Mouse (Mus musculus) urinary bladder, adult 2 months (tissue): Measurements from ENCODE around the gene Dnal4. TPM values are rescaled to one million over a fixed set of nuclear protein-coding genes. Genes with fewer than 3 reads are reported as not detected.

Source experiments
- DNase-seq: peaks from one replicate; pipeline ENCODE4 v3.0.0; 2022; ENCODE audit warnings: low spot score
- polyA plus RNA-seq: library from polyadenylated mRNA; depleted of rRNA; stranded (reverse); fragments of >200 nt; gene quantifications from 2 replicates; pipeline ENCODE4 v1.2.3, GENCODE M21; 2012

Gene Dnal4
- polyA plus RNA-seq, 1 experiment, result 45.8 TPM

DNA sequence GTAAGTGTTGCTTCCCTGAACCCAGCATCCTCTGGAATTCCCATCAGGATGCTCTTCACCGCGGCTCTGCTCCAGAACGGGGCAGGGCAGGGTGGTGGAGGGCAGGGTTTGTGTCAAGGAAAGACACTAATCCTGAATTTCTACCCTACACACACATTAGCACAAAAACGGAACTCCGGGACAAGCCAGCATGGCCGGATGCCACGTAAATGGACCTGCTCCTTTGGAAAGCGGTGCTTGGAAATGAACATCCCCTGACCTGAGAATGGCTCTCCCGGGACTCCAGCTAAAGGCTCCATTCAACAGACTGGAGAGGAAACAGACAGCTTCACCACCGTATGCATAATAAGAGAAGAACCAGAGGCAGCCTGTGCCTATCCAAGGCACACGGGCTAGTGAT, 23.1 kb upstream of the Dnal4 start:
- no peak for DNase-seq

GRCm38 (mm10) chr15:79798591-79798990, 20.9 kb upstream of the Dnal4 start:
- DNase-seq, result no peak

- DNase-seq, result no peak
Observed at GRCm38 (mm10) chr15:79797680-79798079, 20.0 kb upstream of the Dnal4 start.

DNA sequence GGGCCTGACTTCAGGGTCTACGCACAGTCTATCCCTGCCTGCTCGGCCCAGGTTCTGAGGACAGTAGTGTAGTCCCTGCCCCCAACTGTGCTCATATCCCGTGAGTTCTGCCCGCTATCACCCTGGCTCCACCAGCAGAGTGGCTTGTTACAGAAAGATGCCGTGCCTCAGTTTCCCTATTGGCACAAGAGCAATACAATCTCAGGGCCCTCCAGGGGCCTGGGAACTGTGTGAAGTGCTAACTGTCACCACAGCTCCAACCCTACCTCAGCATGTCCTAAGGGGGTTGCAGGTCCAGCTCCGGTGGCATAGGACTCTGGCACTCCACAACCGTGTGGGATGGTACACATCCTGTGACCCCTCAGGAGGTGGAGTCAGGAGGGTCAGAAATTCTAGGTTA, 19.4 kb upstream of the Dnal4 start:
- no peak for DNase-seq

GRCm38 (mm10) chr15:79796256-79796655, 18.6 kb upstream of the Dnal4 start:
- DNase-seq, result no peak

DNA sequence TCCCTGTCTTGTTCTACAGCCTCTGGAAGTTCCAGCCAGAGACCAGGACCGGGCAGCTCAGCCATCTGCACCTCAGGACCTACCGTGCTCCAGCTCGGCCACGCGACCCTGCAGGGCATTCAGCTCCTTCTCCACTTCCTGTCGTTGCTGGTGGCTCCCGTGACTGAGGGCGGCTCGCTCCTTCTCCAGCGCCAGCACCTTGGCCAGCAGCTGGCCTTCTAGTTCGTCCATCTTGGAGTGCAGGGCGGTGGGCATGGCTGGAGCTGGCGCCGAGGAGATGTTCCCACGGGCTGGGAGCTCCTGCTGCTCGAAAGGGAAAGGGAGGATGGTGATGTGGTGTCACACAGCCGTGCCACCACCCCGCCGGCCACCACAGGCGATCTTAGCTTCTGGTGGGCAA, 16.5 kb upstream of the Dnal4 start:
- DNase-seq, result no peak

- DNase-seq, result no peak
Observed at GRCm38 (mm10) chr15:79793076-79793475, 15.4 kb upstream of the Dnal4 start.

- no peak for DNase-seq
Observed at GRCm38 (mm10) chr15:79792455-79792854, 14.8 kb upstream of the Dnal4 start.

- no peak for DNase-seq
Observed at GRCm38 (mm10) chr15:79791502-79791901, 13.9 kb upstream of the Dnal4 start.

- no peak for DNase-seq
Observed at GRCm38 (mm10) chr15:79790905-79791304, 13.3 kb upstream of the Dnal4 start.

- no peak for DNase-seq
Observed at GRCm38 (mm10) chr15:79790111-79790510, 12.5 kb upstream of the Dnal4 start.

DNA sequence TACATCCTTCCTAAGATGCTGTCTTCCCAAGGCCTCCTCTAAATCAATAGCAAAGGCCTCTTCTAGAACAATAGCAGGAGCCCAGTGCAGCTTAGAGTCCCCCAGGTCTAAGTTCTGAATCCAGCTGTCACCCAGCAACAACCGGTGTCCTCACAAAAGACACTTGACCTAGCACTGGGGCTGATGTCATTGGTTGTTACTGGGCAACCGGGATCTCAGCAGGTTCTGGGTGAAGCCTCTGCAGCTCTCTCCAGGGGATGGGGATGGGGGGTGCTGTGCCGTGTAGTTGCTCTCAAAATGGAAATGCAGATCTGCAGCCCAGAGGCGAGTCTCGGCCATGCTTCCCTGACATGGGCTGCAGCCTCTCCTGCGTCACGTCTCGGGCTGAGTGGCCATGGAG, 10.2 kb upstream of the Dnal4 start:
- no peak for DNase-seq

- DNase-seq, result no peak
Observed at GRCm38 (mm10) chr15:79785056-79785455, 7.4 kb upstream of the Dnal4 start.

DNA sequence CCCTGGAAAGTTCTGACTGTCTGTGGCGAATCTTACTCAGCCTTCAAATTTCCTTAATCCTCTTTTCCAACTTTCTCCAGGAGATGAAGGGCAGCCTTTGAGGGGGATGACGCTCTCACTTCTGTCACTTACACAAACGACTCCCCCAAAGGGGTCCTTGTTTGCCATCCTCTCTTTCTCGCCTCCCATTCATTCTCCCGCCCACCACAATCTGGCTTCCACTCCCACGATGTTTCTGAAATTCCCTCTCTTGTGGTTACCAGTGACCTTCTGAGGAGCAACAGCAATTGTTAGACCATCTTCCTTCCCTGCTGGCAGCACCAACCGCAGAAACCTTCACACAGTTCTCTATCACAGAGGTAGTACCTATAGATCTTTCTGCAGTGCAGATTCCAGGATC, 2.0 kb downstream of the Dnal4 start:
- no peak for DNase-seq

- DNase-seq, result peak; percentile 79
Observed at GRCm38 (mm10) chr15:79774117-79775027, 3.3 kb downstream of the Dnal4 start.

GRCm38 (mm10) chr15:79770629-79771240, 6.9 kb downstream of the Dnal4 start:
- DNase-seq, result no peak

GRCm38 (mm10) chr15:79768302-79768701, 9.3 kb downstream of the Dnal4 start:
- DNase-seq, result no peak

DNA sequence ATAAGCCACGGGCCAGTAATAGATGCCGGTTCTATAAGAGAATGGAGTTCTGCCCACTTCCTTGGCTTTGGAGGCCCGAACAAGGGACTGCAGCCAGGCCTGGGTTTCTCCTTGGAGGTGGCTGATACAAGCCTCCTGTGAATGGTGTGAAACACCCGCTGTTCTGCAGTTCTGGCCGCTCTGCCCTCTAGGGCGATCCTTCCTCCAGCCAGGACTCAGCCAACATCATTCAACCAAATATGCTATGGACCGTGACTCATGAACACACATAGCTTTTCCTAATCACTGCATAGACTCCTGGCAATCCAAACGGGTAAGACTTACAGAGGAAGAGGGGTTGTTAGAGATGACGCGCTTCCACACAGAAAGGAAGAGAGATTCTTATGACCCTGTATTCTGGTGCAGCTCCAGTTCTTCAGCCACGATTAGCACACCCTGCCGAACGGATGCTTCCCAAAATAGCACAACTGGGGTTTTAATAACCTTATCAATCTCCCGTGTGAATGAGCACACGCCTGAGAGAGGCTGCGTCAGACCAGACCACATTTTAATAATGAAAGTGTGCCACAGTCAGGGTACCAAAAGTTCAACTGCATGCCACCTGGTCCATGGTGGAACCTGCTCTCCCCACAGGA, 10.2 kb downstream of the Dnal4 start:
- DNase-seq, result no peak

- no peak for DNase-seq
Observed at GRCm38 (mm10) chr15:79766586-79767071, 11.0 kb downstream of the Dnal4 start.

DNA sequence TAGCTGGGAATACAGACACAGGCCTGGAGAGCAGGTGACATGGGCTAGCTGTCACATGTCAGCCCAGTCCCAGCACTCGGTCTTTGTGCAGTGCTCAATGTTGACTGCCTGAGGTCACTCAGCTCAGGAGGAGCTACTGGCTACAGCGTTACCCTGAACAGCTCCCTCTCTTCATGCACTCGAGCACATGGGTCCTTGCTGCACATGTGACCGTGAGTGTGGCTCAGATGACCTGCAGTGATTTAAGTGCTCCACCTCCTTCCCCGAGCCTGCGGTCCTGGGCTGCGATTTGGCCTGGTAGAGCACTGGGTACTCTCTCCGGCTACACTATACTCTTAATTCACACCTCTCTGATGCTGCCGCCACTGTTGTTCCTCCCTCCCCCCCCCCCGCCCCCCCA, 11.5 kb downstream of the Dnal4 start:
- no peak for DNase-seq

GRCm38 (mm10) chr15:79765361-79765760, 12.3 kb downstream of the Dnal4 start:
- DNase-seq, result no peak

DNA sequence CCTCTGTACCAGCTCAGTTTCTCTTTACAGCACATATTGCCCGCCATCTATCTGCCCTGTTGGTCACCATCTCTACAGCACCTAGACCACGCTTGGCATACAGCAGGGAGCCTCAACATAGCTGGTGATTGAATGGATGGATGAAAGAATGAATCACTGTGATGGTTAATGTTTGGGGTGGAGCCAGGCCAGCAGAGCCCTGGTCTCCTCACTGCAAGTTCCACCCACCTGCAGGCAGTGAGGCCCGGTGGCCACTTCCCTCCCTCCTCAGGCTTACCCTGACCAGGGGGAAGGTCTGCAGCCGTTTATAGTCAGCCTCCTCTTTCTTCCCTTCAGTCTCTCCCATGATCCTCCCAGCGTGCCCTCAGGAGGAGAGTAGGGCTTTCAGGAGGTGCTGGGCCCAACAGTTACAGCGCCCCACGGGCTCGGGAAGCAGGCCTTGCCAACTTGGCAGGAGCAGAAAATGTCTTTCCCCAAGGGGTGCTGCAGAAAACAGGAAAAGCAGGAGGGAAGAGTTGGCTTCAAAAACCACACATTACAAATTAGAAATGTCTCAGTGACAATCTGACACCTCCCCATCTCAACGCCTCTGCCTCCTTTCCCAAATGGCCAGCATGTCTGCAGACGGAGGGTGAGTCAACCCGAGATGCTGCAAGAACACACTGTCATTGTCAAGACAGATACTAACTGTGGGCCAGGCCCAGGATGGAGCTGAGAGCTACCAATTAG, 12.9 kb downstream of the Dnal4 start:
- DNase-seq, result no peak
